Mouse (Mus musculus): ENCODE results near the gene Pdlim1.

Pdlim1 gene

GRCm38 (mm10) chr19:40240838-40241689 is 30.6 kb downstream of the Pdlim1 start:
- in situ Hi-C loops (cut with MboI, MseI) = loop anchor here (25.0 kb wide), 1 partner anchor 1271 kb away; no protein-coding TSS in a partner anchor

GRCm38 (mm10) chr19:40240360-40240759 is 31.3 kb downstream of the Pdlim1 start:
- in situ Hi-C loops (cut with MboI, MseI) = loop anchor here (25.0 kb wide), 1 partner anchor 1272 kb away; no protein-coding TSS in a partner anchor

- in situ Hi-C loops (cut with MboI, MseI) = loop anchor here (25.0 kb wide), 1 partner anchor 1274 kb away; no protein-coding TSS in a partner anchor
Measured at GRCm38 (mm10) chr19:40238175-40238850, 33.3 kb downstream of the Pdlim1 start.

- in situ Hi-C loops (cut with MboI, MseI) = loop anchor here (25.0 kb wide), 1 partner anchor 1280 kb away; no protein-coding TSS in a partner anchor
Measured at GRCm38 (mm10) chr19:40232560-40232959, 39.1 kb downstream of the Pdlim1 start.

- in situ Hi-C loops (cut with MboI, MseI) = loop anchor here (25.0 kb wide), 1 partner anchor 1280 kb away; no protein-coding TSS in a partner anchor
Measured at GRCm38 (mm10) chr19:40231825-40232541, 39.7 kb downstream of the Pdlim1 start.

- in situ Hi-C loops (cut with MboI, MseI) = loop anchor here (25.0 kb wide), 1 partner anchor 1281 kb away; no protein-coding TSS in a partner anchor
Measured at GRCm38 (mm10) chr19:40231074-40231738, 40.4 kb downstream of the Pdlim1 start.

GRCm38 (mm10) chr19:40226516-40227151 is 45.0 kb downstream of the Pdlim1 start:
- in situ Hi-C loops (cut with MboI, MseI) = loop anchor here (25.0 kb wide), 1 partner anchor 1286 kb away; no protein-coding TSS in a partner anchor

- in situ Hi-C loops (cut with MboI, MseI) = loop anchor here (25.0 kb wide), 1 partner anchor 1287 kb away; no protein-coding TSS in a partner anchor
Measured at GRCm38 (mm10) chr19:40225761-40226110, 45.9 kb downstream of the Pdlim1 start.

GRCm38 (mm10) chr19:40225102-40225760 is 46.4 kb downstream of the Pdlim1 start:
- in situ Hi-C loops (cut with MboI, MseI) = loop anchor here (25.0 kb wide), 1 partner anchor 1287 kb away; no protein-coding TSS in a partner anchor

- in situ Hi-C loops (cut with MboI, MseI) = loop anchor here (5.0 kb wide), 1 partner anchor 1240 kb away; no protein-coding TSS in a partner anchor
Measured at GRCm38 (mm10) chr19:40222307-40222706, 49.3 kb downstream of the Pdlim1 start.

GRCm38 (mm10) chr19:40220878-40221277 is 50.8 kb downstream of the Pdlim1 start:
- in situ Hi-C loops (cut with MboI, MseI) = loop anchor here (5.0 kb wide), 1 partner anchor 1239 kb away; no protein-coding TSS in a partner anchor

GRCm38 (mm10) chr19:40202947-40203346 is 68.7 kb downstream of the Pdlim1 start:
- in situ Hi-C loops (cut with MboI, MseI) = loop anchor here (10.0 kb wide), 1 partner anchor 58 kb away; no protein-coding TSS in a partner anchor

- in situ Hi-C loops (cut with MboI, MseI) = no loop called here
Measured at GRCm38 (mm10) chr19:40190596-40190995, 81.0 kb downstream of the Pdlim1 start.

GRCm38 (mm10) chr19:40187160-40187559 is 84.5 kb downstream of the Pdlim1 start, which contains the start of gene Cyp2c70:
Gene Cyp2c70, minus strand, starts transcription at chr19:40187333.
- in situ Hi-C loops (cut with MboI, MseI) = no loop called here

GRCm38 (mm10) chr19:40183600-40183999 is 88.0 kb downstream of the Pdlim1 start:
- in situ Hi-C loops (cut with MboI, MseI) = no loop called here

GRCm38 (mm10) chr19:40178311-40178710 is 93.3 kb downstream of the Pdlim1 start:
- in situ Hi-C loops (cut with MboI, MseI) = no loop called here
